Mouse (Mus musculus): ENCODE results near the gene Dlk1. TPM values are rescaled to one million over a fixed set of nuclear protein-coding genes. Genes with fewer than 3 reads are reported as not detected.
A peak's percentile ranks its signal among the peaks of the same experiment; 100 is the strongest.
"Not testable (repeated sequence)": the region's sequence is repeated elsewhere in the genome, so short reads cannot be mapped to it uniquely, and the experiment has no call there.

Dlk1 gene
- polyA plus RNA-seq, 1 experiment from 2014 or later: 51.1 TPM

- no peak for ATAC-seq (ENCODE audit: low FRiP score, low TSS enrichment)
- Histone ChIP-seq H3K36me3 (ENCODE audit: control insufficient read depth, insufficient read depth, low read length) (no peaks in the 10 kb centered on the region), H3K4me1 (ENCODE audit: control insufficient read depth, insufficient read depth, low read length) (peaks cover 7% of the 10 kb centered on the region; the same call in 1 of the 2 replicates), H3K4me3 (ENCODE audit: low read length) (no peak overlapping the region), H3K27ac (ENCODE audit: low read depth, low read length) (no peak overlapping the region), H3K9ac (ENCODE audit: low read depth, low read length) (no peak overlapping the region), H3K27me3 (ENCODE audit: control insufficient read depth, insufficient read depth, low read length) (peaks cover 41% of the 10 kb centered on the region), H3K9me3 (ENCODE audit: control insufficient read depth, low read length) (no peaks in the 10 kb centered on the region), H3K4me2 (replicated peaks; ENCODE audit: low read depth, low read length) (no peak overlapping the region)
- WGBS: 28% methylated on average over 10 of the region's 10 CpGs
These were observed 6.3 kb downstream of the Dlk1 start for GRCm38 (mm10) chr12:109458896-109459295.

- peaks cover 33% of the 10 kb centered on the region for H3K27me3 ChIP-seq (ENCODE audit: control insufficient read depth, insufficient read depth, low read length)
- 43% methylated on average over 49 of the region's 49 CpGs for WGBS
These were observed 7.1 kb downstream of the Dlk1 start for GRCm38 (mm10) chr12:109459481-109460401.

GRCm38 (mm10) chr12:109462594-109462993 lies 10.0 kb downstream of the Dlk1 start:
- Histone ChIP-seq H3K9ac (ENCODE audit: low read depth, low read length) (no peak overlapping the region), H3K36me3 (ENCODE audit: control insufficient read depth, insufficient read depth, low read length) (no peaks in the 10 kb centered on the region), H3K4me3 (ENCODE audit: low read length) (no peak overlapping the region), H3K4me1 (ENCODE audit: control insufficient read depth, insufficient read depth, low read length) (no peaks in the 10 kb centered on the region), H3K27me3 (ENCODE audit: control insufficient read depth, insufficient read depth, low read length) (peaks cover 21% of the 10 kb centered on the region), H3K9me3 (ENCODE audit: control insufficient read depth, low read length) (no peaks in the 10 kb centered on the region), H3K4me2 (replicated peaks; ENCODE audit: low read depth, low read length) (no peak overlapping the region), H3K27ac (ENCODE audit: low read depth, low read length) (no peak overlapping the region)
- no peak for ATAC-seq (ENCODE audit: low FRiP score, low TSS enrichment)
- WGBS: 75% methylated on average over 10 of the region's 10 CpGs

More at GRCm38 (mm10) chr12:109459481-109460401, 7.1 kb downstream of the Dlk1 start:
- H3K27ac ChIP-seq (ENCODE audit: low read depth, low read length): no peak overlapping the region
- no peaks in the 10 kb centered on the region for H3K36me3 ChIP-seq (ENCODE audit: control insufficient read depth, insufficient read depth, low read length)
- no peak; the same call in 1 of the 2 replicates for ATAC-seq (ENCODE audit: low FRiP score, low TSS enrichment)
- H3K9me3 ChIP-seq (ENCODE audit: control insufficient read depth, low read length): no peaks in the 10 kb centered on the region
- no peak overlapping the region for H3K9ac ChIP-seq (ENCODE audit: low read depth, low read length)
- H3K4me3 ChIP-seq (ENCODE audit: low read length): peak overlapping the region; percentile 17; the same call in 1 of the 2 replicates
- peaks cover 7% of the 10 kb centered on the region; the same call in 1 of the 2 replicates for H3K4me1 ChIP-seq (ENCODE audit: control insufficient read depth, insufficient read depth, low read length)
- peak overlapping the region; percentile 26; the same call in 1 of the 2 replicates for H3K4me2 ChIP-seq (replicated peaks; ENCODE audit: low read depth, low read length)

- ATAC-seq (ENCODE audit: low FRiP score, low TSS enrichment); H3K36me3 ChIP-seq (ENCODE audit: control insufficient read depth, insufficient read depth, low read length); H3K27ac ChIP-seq (ENCODE audit: low read depth, low read length); H3K4me1 ChIP-seq (ENCODE audit: control insufficient read depth, insufficient read depth, low read length); H3K9ac ChIP-seq (ENCODE audit: low read depth, low read length); H3K4me3 ChIP-seq (ENCODE audit: low read length); H3K27me3 ChIP-seq (ENCODE audit: control insufficient read depth, insufficient read depth, low read length); H3K4me2 ChIP-seq (replicated peaks; ENCODE audit: low read depth, low read length); H3K9me3 ChIP-seq (ENCODE audit: control insufficient read depth, low read length): not testable (repeated sequence)
- 87% methylated on average over 3 of the region's 4 CpGs for WGBS
These were observed 14.8 kb downstream of the Dlk1 start for GRCm38 (mm10) chr12:109467417-109467816.

GRCm38 (mm10) chr12:109469793-109470192 lies 17.2 kb downstream of the Dlk1 start:
- no peak for ATAC-seq (ENCODE audit: low FRiP score, low TSS enrichment)
- no peak overlapping the region for H3K4me3 ChIP-seq (ENCODE audit: low read length)

GRCm38 (mm10) chr12:109472627-109473026 lies 20.0 kb downstream of the Dlk1 start:
- no peak for ATAC-seq (ENCODE audit: low FRiP score, low TSS enrichment)

More at GRCm38 (mm10) chr12:109469793-109470192, 17.2 kb downstream of the Dlk1 start:
- Histone ChIP-seq H3K4me1 (ENCODE audit: control insufficient read depth, insufficient read depth, low read length) (peaks cover 4% of the 10 kb centered on the region; the same call in 1 of the 2 replicates), H3K27ac (ENCODE audit: low read depth, low read length) (no peak overlapping the region), H3K9ac (ENCODE audit: low read depth, low read length) (no peak overlapping the region), H3K9me3 (ENCODE audit: control insufficient read depth, low read length) (no peaks in the 10 kb centered on the region), H3K4me2 (replicated peaks; ENCODE audit: low read depth, low read length) (no peak overlapping the region), H3K27me3 (ENCODE audit: control insufficient read depth, insufficient read depth, low read length) (no peaks in the 10 kb centered on the region), H3K36me3 (ENCODE audit: control insufficient read depth, insufficient read depth, low read length) (no peaks in the 10 kb centered on the region)
- 90% methylated on average over 8 of the region's 8 CpGs for WGBS

GRCm38 (mm10) chr12:109473575-109473976 lies 21.0 kb downstream of the Dlk1 start:
- ATAC-seq (ENCODE audit: low FRiP score, low TSS enrichment): no peak
- H3K9ac ChIP-seq (ENCODE audit: low read depth, low read length): no peak overlapping the region
- no peaks in the 10 kb centered on the region; the same call in 1 of the 2 replicates for H3K27me3 ChIP-seq (ENCODE audit: control insufficient read depth, insufficient read depth, low read length)
- 18% methylated on average over 6 of the region's 6 CpGs for WGBS
- H3K36me3 ChIP-seq (ENCODE audit: control insufficient read depth, insufficient read depth, low read length): no peaks in the 10 kb centered on the region
- H3K4me3 ChIP-seq (ENCODE audit: low read length): no peak overlapping the region
- H3K4me2 ChIP-seq (replicated peaks; ENCODE audit: low read depth, low read length): no peak overlapping the region
- H3K9me3 ChIP-seq (ENCODE audit: control insufficient read depth, low read length): no peaks in the 10 kb centered on the region
- H3K27ac ChIP-seq (ENCODE audit: low read depth, low read length): no peak overlapping the region
- H3K4me1 ChIP-seq (ENCODE audit: control insufficient read depth, insufficient read depth, low read length): peaks cover 6% of the 10 kb centered on the region; the same call in 1 of the 2 replicates

More at GRCm38 (mm10) chr12:109472627-109473026, 20.0 kb downstream of the Dlk1 start:
- no peak overlapping the region for H3K9ac ChIP-seq (ENCODE audit: low read depth, low read length)
- WGBS: 74% methylated on average over 11 of the region's 11 CpGs
- H3K36me3 ChIP-seq (ENCODE audit: control insufficient read depth, insufficient read depth, low read length): no peaks in the 10 kb centered on the region
- no peak overlapping the region for H3K27ac ChIP-seq (ENCODE audit: low read depth, low read length)
- no peak overlapping the region for H3K4me2 ChIP-seq (replicated peaks; ENCODE audit: low read depth, low read length)
- H3K4me1 ChIP-seq (ENCODE audit: control insufficient read depth, insufficient read depth, low read length): peaks cover 6% of the 10 kb centered on the region; the same call in 1 of the 2 replicates
- no peaks in the 10 kb centered on the region for H3K9me3 ChIP-seq (ENCODE audit: control insufficient read depth, low read length)
- H3K27me3 ChIP-seq (ENCODE audit: control insufficient read depth, insufficient read depth, low read length): no peaks in the 10 kb centered on the region; the same call in 1 of the 2 replicates
- H3K4me3 ChIP-seq (ENCODE audit: low read length): no peak overlapping the region

- H3K27ac ChIP-seq (ENCODE audit: low read depth, low read length): no peak overlapping the region
- WGBS: 72% methylated on average over 9 of the region's 9 CpGs
- no peak overlapping the region for H3K4me3 ChIP-seq (ENCODE audit: low read length)
- H3K36me3 ChIP-seq (ENCODE audit: control insufficient read depth, insufficient read depth, low read length): no peaks in the 10 kb centered on the region
- H3K27me3 ChIP-seq (ENCODE audit: control insufficient read depth, insufficient read depth, low read length): no peaks in the 10 kb centered on the region; the same call in 1 of the 2 replicates
- H3K4me1 ChIP-seq (ENCODE audit: control insufficient read depth, insufficient read depth, low read length): peaks cover 6% of the 10 kb centered on the region; the same call in 1 of the 2 replicates
- no peak for ATAC-seq (ENCODE audit: low FRiP score, low TSS enrichment)
- H3K4me2 ChIP-seq (replicated peaks; ENCODE audit: low read depth, low read length): no peak overlapping the region
- no peaks in the 10 kb centered on the region for H3K9me3 ChIP-seq (ENCODE audit: control insufficient read depth, low read length)
- no peak overlapping the region for H3K9ac ChIP-seq (ENCODE audit: low read depth, low read length)
These were observed 21.6 kb downstream of the Dlk1 start for GRCm38 (mm10) chr12:109474187-109474606.

GRCm38 (mm10) chr12:109475501-109475900 lies 22.9 kb downstream of the Dlk1 start:
- no peaks in the 10 kb centered on the region for H3K36me3 ChIP-seq (ENCODE audit: control insufficient read depth, insufficient read depth, low read length)
- no peaks in the 10 kb centered on the region for H3K9me3 ChIP-seq (ENCODE audit: control insufficient read depth, low read length)
- H3K27ac ChIP-seq (ENCODE audit: low read depth, low read length): no peak overlapping the region
- no peak overlapping the region for H3K9ac ChIP-seq (ENCODE audit: low read depth, low read length)
- no peak overlapping the region for H3K4me2 ChIP-seq (replicated peaks; ENCODE audit: low read depth, low read length)
- H3K4me3 ChIP-seq (ENCODE audit: low read length): no peak overlapping the region
- H3K4me1 ChIP-seq (ENCODE audit: control insufficient read depth, insufficient read depth, low read length): peaks cover 6% of the 10 kb centered on the region; the same call in 1 of the 2 replicates
- H3K27me3 ChIP-seq (ENCODE audit: control insufficient read depth, insufficient read depth, low read length): no peaks in the 10 kb centered on the region; the same call in 1 of the 2 replicates
- 76% methylated on average over 4 of the region's 4 CpGs for WGBS
- ATAC-seq (ENCODE audit: low FRiP score, low TSS enrichment): no peak
